Mouse (Mus musculus) spleen, postnatal 14 days (tissue): Measurements from ENCODE around the gene Rapgef5.

Experiments
- DNase-seq, 2 experiments: peaks; one replicate each; pipeline ENCODE4 v3.0.0; 2021 to 2022; ENCODE audit warnings: low spot score in 2 of 2

Rapgef5 gene

GRCm38 (mm10) chr12:117516179-117516578 is at the start of gene Rapgef5:
Gene Rapgef5, plus strand, starts transcription at chr12:117516479.
- no peak for DNase-seq

- DNase-seq: no peak
These were observed 48.0 kb upstream of the Rapgef5 start for GRCm38 (mm10) chr12:117468329-117468728.

GRCm38 (mm10) chr12:117479014-117479413 is 37.3 kb upstream of the Rapgef5 start:
- DNase-seq: no peak

- no peak for DNase-seq
These were observed 36.6 kb upstream of the Rapgef5 start for GRCm38 (mm10) chr12:117479680-117480079.

GRCm38 (mm10) chr12:117480958-117481357 is 35.3 kb upstream of the Rapgef5 start:
- DNase-seq: no peak

- DNase-seq: no peak
These were observed 33.6 kb upstream of the Rapgef5 start for GRCm38 (mm10) chr12:117482665-117483064.

GRCm38 (mm10) chr12:117486118-117487057 is 29.9 kb upstream of the Rapgef5 start:
- no peak for DNase-seq

GRCm38 (mm10) chr12:117496501-117497176 is 19.6 kb upstream of the Rapgef5 start:
- DNase-seq: no peak

GRCm38 (mm10) chr12:117497361-117497760 is 18.9 kb upstream of the Rapgef5 start:
- DNase-seq: no peak

- no peak for DNase-seq
These were observed 17.0 kb upstream of the Rapgef5 start for GRCm38 (mm10) chr12:117499242-117499641.

GRCm38 (mm10) chr12:117501180-117501579 is 15.1 kb upstream of the Rapgef5 start:
- no peak for DNase-seq

- DNase-seq: no peak
These were observed 13.4 kb upstream of the Rapgef5 start for GRCm38 (mm10) chr12:117502834-117503233.

GRCm38 (mm10) chr12:117505163-117505562 is 11.1 kb upstream of the Rapgef5 start:
- no peak for DNase-seq

GRCm38 (mm10) chr12:117507772-117508171 is 8.5 kb upstream of the Rapgef5 start:
- no peak for DNase-seq

GRCm38 (mm10) chr12:117509919-117510318 is 6.4 kb upstream of the Rapgef5 start:
- no peak for DNase-seq

- no peak for DNase-seq
These were observed 3.8 kb upstream of the Rapgef5 start for GRCm38 (mm10) chr12:117512468-117512867.

- DNase-seq: no peak
These were observed 2.9 kb upstream of the Rapgef5 start for GRCm38 (mm10) chr12:117513150-117513932.

GRCm38 (mm10) chr12:117517275-117517936 is 1.1 kb downstream of the Rapgef5 start:
- no peak for DNase-seq

- no peak for DNase-seq
These were observed 8.2 kb downstream of the Rapgef5 start for GRCm38 (mm10) chr12:117524311-117525013.

- no peak for DNase-seq
These were observed 11.6 kb downstream of the Rapgef5 start for GRCm38 (mm10) chr12:117527889-117528288.
